Mouse (Mus musculus): Measurements from ENCODE around the gene S100a10. TPM values are rescaled to one million over a fixed set of nuclear protein-coding genes. Genes with fewer than 3 reads are reported as not detected.
A peak's percentile ranks its signal among the peaks of the same experiment; 100 is the strongest.

Gene S100a10
- total and polyA plus RNA-seq, 3 experiments = 17.7 to 196 (median 173) TPM

- DNase-seq = no peak
Measured at GRCm38 (mm10) chr3:93580039-93580403, 25.1 kb downstream of the S100a10 start.

- no peak for DNase-seq
Measured at GRCm38 (mm10) chr3:93580946-93581345, 26.1 kb downstream of the S100a10 start.

- DNase-seq = no peak
Measured at GRCm38 (mm10) chr3:93581687-93582086, 26.8 kb downstream of the S100a10 start.

GRCm38 (mm10) chr3:93583056-93583455 is 28.2 kb downstream of the S100a10 start:
- no peak for DNase-seq

- no peak for DNase-seq
Measured at GRCm38 (mm10) chr3:93589629-93590028, 34.7 kb downstream of the S100a10 start.

GRCm38 (mm10) chr3:93590256-93590655 is 35.4 kb downstream of the S100a10 start:
- DNase-seq = no peak

- DNase-seq = no peak
Measured at GRCm38 (mm10) chr3:93592100-93592499, 37.2 kb downstream of the S100a10 start.

GRCm38 (mm10) chr3:93592976-93593375 is 38.1 kb downstream of the S100a10 start:
- no peak for DNase-seq

- peak; percentile 74 for DNase-seq
Measured at GRCm38 (mm10) chr3:93593512-93593911, 38.6 kb downstream of the S100a10 start.

GRCm38 (mm10) chr3:93596632-93597031 is 41.8 kb downstream of the S100a10 start:
- no peak for DNase-seq

GRCm38 (mm10) chr3:93597221-93597913 is 42.5 kb downstream of the S100a10 start:
- DNase-seq = peak; percentile 84

- DNase-seq = no peak
Measured at GRCm38 (mm10) chr3:93597970-93598369, 43.1 kb downstream of the S100a10 start.

GRCm38 (mm10) chr3:93600206-93600605 is 45.3 kb downstream of the S100a10 start:
- no peak for DNase-seq

- DNase-seq = peak; percentile 15
Measured at GRCm38 (mm10) chr3:93601903-93602302, 47.0 kb downstream of the S100a10 start.

GRCm38 (mm10) chr3:93608970-93609369 is 54.1 kb downstream of the S100a10 start:
- peak; percentile 41 for DNase-seq

Other genes starting within 250 kb of the S100a10 start
- not detected for gene Hrnr, start 235.3 kb upstream of the S100a10 start, total RNA-seq (2021)
- not detected in 2 replicates for gene Hrnr, start 235.3 kb upstream of the S100a10 start, polyA plus RNA-seq (2012; rRNA removed)
- not detected for gene Rptn, start 161.4 kb upstream of the S100a10 start, total RNA-seq (2021)
- gene Rptn, start 161.4 kb upstream of the S100a10 start, polyA plus RNA-seq (2012; rRNA removed) = not detected in 2 replicates
- gene Tchh, start 112.8 kb upstream of the S100a10 start, total RNA-seq (2021) = under 1 TPM; 0.03 to 0.49 TPM
- gene Tchh, start 112.8 kb upstream of the S100a10 start, polyA plus RNA-seq (2012; rRNA removed) = 0.01 and 0.02 TPM in 2 replicates
- gene Tchhl1, start 86.3 kb upstream of the S100a10 start, total RNA-seq (2021) = 1 to 10 TPM in 1 of 2 experiments, not detected in 1; 3.1 TPM
- gene Tchhl1, start 86.3 kb upstream of the S100a10 start, polyA plus RNA-seq (2012; rRNA removed) = not detected in 2 replicates
- gene S100a11, start 34.6 kb upstream of the S100a10 start, total RNA-seq (2021) = 100 to 1,000 TPM; 210 to 267 TPM
- gene S100a11, start 34.6 kb upstream of the S100a10 start, polyA plus RNA-seq (2012; rRNA removed) = 33.0 and 44.4 TPM in 2 replicates
- gene Tdpoz2, start 97.6 kb downstream of the S100a10 start, total RNA-seq (2021) = under 1 TPM in 1 of 2 experiments, not detected in 1; 0.35 TPM
- not detected in 2 replicates for gene Tdpoz2, start 97.6 kb downstream of the S100a10 start, polyA plus RNA-seq (2012; rRNA removed)
- gene Tdpoz1, start 121.2 kb downstream of the S100a10 start, total RNA-seq (2021) = not detected
- gene Tdpoz1, start 121.2 kb downstream of the S100a10 start, polyA plus RNA-seq (2012; rRNA removed) = not detected in 2 replicates
- gene Gm37596, start 138.0 kb downstream of the S100a10 start, total RNA-seq (2021) = not detected
- not detected in 2 replicates for gene Gm37596, start 138.0 kb downstream of the S100a10 start, polyA plus RNA-seq (2012; rRNA removed)
- not detected for gene Gm5773, start 217.9 kb downstream of the S100a10 start, total RNA-seq (2021)
- not detected in 2 replicates for gene Gm5773, start 217.9 kb downstream of the S100a10 start, polyA plus RNA-seq (2012; rRNA removed)
- not detected for gene Tdpoz4, start 241.3 kb downstream of the S100a10 start, total RNA-seq (2021)
- gene Tdpoz4, start 241.3 kb downstream of the S100a10 start, polyA plus RNA-seq (2012; rRNA removed) = not detected in 2 replicates